Mouse (Mus musculus) limb, embryonic 10.5 days (tissue): Measurements from ENCODE around the gene Cog5. TPM values are rescaled to one million over a fixed set of nuclear protein-coding genes. Genes with fewer than 3 reads are reported as not detected.

Experiments
- DNase-seq: peaks from one replicate; pipeline ENCODE4 v3.0.0-alpha.2; 2017; ENCODE audit warnings: low spot score
- H3K27ac ChIP-seq: fragments of 300-500 bp; sonication (generic); 2 replicates; pipeline ENCODE4 v1.5.1; 2016; ENCODE audit warnings: mild to moderate bottlenecking
- H3K27me3 ChIP-seq: fragments of 300-500 bp; sonication (generic); 2 replicates; pipeline ENCODE4 v1.6.1; 2016; ENCODE audit warnings: low read depth, mild to moderate bottlenecking; ENCODE audit not compliant: poor library complexity, severe bottlenecking
- H3K36me3 ChIP-seq: fragments of 300-500 bp; sonication (generic); 2 replicates; pipeline ENCODE4 v1.6.1; 2016; ENCODE audit warnings: mild to moderate bottlenecking, moderate library complexity
- H3K4me1 ChIP-seq: fragments of 300-500 bp; sonication (generic); 2 replicates; pipeline ENCODE4 v1.6.1; 2016
- H3K4me3 ChIP-seq: fragments of 300-500 bp; sonication (generic); 2 replicates; pipeline ENCODE4 v1.5.1; 2016; ENCODE audit warnings: mild to moderate bottlenecking, moderate library complexity
- H3K9me3 ChIP-seq: fragments of 300-500 bp; sonication (generic); replicated peaks from 2 replicates; pipeline ENCODE4 v1.6.1; 2016; ENCODE audit warnings: mild to moderate bottlenecking
- WGBS: fragments of 180-500 bp; shearing (Covaris S2); methylation state at CpG from one replicate; pipeline ENCODE4 v1.1.7; 2016; 5-methylcytosine and 5-hydroxymethylcytosine counted together
- polyA plus RNA-seq: library from polyadenylated mRNA; unstranded; fragments of >200 nt; fragmentation: Nextera tagmentation; extraction: Ambion mirVana; gene quantifications from 2 replicates; pipeline ENCODE4 v1.2.1, GENCODE M21; 2016

Cog5 gene
- polyA plus RNA-seq, 1 experiment from 2014 or later: 29.7 TPM

DNA sequence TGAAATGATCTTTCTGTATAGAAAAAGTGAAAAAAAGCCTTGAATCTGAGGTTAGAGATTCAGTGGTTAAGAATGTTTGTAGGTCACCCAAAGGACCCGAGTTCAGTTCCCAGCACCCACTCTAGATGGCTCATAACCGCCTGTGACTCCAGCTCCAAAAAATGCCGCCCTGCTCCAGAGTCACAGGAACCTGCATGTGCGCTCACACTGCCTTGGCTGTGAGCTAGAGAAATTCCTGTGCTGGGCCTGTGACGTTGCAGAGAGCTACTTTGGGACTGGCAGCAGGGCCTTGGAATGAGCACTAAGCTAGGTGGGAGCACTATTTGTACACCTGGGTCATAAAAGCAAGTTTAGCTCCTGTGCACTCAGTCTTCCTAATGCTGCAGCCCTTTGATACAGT lies 262.0 kb downstream of the Cog5 start:
- no peak overlapping the region for H3K27ac ChIP-seq
- H3K4me3 ChIP-seq: no peak overlapping the region
- no peaks in the 10 kb centered on the region for H3K9me3 ChIP-seq
- no peaks in the 10 kb centered on the region for H3K27me3 ChIP-seq
- peaks cover 5% of the 10 kb centered on the region; the same call in 1 of the 2 replicates for H3K36me3 ChIP-seq
- H3K4me1 ChIP-seq: no peaks in the 10 kb centered on the region
- whole genome bisulfite sequencing: 90% methylated on average over 5 of the region's 5 CpGs
- no peak for DNase-seq

DNA sequence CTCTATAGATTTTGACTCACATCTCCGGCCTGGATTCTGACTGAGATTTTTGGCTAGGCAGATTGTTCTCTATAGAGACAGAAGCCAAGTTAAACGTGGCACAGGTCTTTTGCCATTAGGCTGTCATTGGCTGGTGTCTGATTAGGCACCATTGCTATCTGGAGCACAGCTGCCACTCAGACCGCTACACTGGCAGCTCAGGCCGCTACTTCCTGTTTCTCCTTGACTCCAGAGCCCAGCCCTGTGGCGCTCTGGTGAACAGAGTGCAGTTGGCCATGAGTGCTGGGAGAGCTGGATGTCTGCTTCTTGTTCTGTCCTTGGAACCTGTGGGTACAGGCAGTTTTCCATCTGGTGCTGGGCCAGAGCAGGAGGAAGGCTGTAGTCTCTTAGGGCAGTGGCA lies 262.6 kb downstream of the Cog5 start:
- Histone ChIP-seq H3K4me1 (no peaks in the 10 kb centered on the region), H3K4me3 (no peak overlapping the region), H3K9me3 (no peaks in the 10 kb centered on the region), H3K27me3 (no peaks in the 10 kb centered on the region), H3K27ac (no peak overlapping the region), H3K36me3 (peaks cover 5% of the 10 kb centered on the region; the same call in 1 of the 2 replicates)
- no peak for DNase-seq
- WGBS: 88% methylated on average over 5 of the region's 5 CpGs

DNA sequence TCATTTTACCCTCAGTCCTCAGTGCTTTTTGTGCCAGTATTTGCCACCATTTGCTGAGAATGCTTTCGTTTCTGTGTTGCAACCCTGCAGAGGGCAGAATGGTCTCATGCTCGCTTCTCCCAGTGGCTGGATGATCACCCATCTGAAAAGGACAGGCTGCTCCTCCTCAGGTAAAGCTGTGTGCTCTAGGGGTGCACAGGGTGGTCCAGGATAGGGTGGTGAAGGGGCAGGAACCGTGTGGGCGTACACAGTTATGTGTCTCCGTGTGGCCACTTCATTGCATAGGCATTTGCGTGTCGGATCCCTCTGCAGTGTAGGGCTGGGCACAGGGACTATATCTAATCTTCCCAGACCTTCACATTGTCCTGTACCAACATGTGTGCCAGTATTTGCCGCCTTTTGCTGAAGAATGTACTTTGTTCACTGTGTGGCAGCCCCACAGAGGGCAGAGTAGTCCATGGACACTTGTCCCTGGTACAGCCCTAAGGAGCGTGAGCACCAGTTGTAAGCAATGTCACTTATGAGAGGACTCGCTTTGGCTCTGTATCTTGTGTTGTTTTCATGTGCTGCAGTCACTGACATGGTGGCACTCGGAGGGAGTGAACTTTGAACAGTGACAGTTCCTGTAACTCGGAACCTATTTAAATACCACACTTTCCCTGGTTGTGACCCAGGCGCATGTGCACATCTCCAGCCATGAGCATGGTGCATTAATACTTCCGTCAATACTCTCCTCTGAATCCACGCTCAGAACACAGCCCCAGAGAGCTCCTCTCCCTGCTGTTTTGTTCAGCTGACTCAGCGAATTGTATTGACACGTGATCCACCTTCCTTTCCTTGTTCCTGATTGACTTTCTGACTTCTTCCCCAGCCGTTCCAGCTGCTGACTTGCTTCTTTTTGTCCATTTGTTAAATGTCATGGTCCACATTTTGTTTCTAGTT lies 266.1 kb downstream of the Cog5 start:
- H3K36me3 ChIP-seq: peaks cover 23% of the 10 kb centered on the region
- no peak overlapping the region for H3K27ac ChIP-seq
- no peaks in the 10 kb centered on the region for H3K9me3 ChIP-seq
- H3K4me3 ChIP-seq: no peak overlapping the region
- no peak for DNase-seq
- no peaks in the 10 kb centered on the region for H3K27me3 ChIP-seq
- H3K4me1 ChIP-seq: no peaks in the 10 kb centered on the region
- WGBS: 89% methylated on average over 18 of the region's 18 CpGs

DNA sequence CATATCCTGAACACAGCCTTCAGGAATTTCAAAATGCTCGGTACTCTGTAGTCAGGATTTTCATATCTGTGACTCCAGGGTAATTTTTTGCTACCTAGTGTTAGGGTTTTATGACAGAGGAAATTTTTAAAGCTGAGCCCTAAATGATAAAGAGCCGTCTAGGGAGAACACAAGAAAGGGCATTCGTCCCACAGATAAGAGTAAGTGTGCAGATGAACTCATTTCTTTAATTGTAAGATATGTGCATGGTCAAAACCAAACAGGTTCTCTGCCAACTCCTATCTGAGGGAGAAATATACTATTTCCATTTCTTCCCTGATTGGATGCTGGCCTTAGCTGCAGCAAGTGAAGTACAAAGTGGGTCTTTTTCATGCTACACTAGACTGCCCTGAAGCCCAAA lies 269.5 kb downstream of the Cog5 start:
- Histone ChIP-seq H3K27ac (no peak overlapping the region), H3K4me1 (no peaks in the 10 kb centered on the region), H3K36me3 (peaks cover 57% of the 10 kb centered on the region), H3K27me3 (no peaks in the 10 kb centered on the region), H3K9me3 (no peaks in the 10 kb centered on the region), H3K4me3 (no peak overlapping the region)
- DNase-seq: no peak
- 93% methylated on average over 3 of the region's 3 CpGs for WGBS

DNA sequence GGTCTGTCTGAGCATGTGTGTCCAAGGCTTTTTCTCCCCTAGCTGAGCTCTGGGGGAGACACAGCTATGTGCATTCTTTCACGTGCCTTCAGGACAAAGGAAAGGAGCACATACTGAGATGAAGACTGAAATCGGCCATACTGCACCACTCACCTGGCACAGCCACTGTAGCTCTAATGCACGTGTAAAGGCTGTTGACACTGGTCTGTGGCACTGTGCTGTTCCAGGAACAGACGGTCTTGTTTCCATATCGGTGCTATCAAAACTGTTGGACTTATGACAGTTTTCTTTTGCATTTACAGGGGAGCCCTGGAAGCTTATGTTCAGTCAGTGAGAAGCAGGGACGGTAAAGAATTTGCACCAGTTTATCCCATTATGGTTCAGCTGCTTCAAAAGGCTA lies 270.7 kb downstream of the Cog5 start:
- no peak overlapping the region for H3K4me3 ChIP-seq
- no peaks in the 10 kb centered on the region for H3K9me3 ChIP-seq
- WGBS: 89% methylated on average over 6 of the region's 6 CpGs
- H3K36me3 ChIP-seq: peaks cover 65% of the 10 kb centered on the region
- no peak for DNase-seq
- H3K4me1 ChIP-seq: no peaks in the 10 kb centered on the region
- no peaks in the 10 kb centered on the region for H3K27me3 ChIP-seq
- H3K27ac ChIP-seq: no peak overlapping the region

DNA sequence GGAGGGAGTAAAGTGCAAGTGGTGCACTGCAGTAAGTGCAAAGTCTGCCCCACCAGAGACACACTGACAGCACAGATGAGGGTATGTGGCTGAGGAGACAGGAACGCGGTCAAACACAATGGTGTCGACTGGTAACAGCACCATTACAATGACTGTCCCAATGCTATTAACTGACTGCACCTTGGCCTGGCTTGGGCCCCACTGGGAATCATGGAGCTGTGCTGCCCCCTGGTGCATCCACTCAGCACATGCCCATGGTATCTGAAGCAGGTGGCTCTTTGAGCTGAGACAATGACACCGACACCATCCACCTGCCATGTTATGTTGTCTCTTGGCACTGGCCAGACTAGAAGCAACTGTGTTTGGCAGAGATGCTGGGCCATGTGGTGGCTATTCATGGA lies 272.0 kb downstream of the Cog5 start:
- no peaks in the 10 kb centered on the region for H3K9me3 ChIP-seq
- no peak overlapping the region for H3K27ac ChIP-seq
- no peaks in the 10 kb centered on the region for H3K27me3 ChIP-seq
- WGBS: 64% methylated on average over 4 of the region's 4 CpGs
- no peak overlapping the region for H3K4me3 ChIP-seq
- peaks cover 78% of the 10 kb centered on the region for H3K36me3 ChIP-seq
- DNase-seq: peak; percentile 73
- no peaks in the 10 kb centered on the region for H3K4me1 ChIP-seq

DNA sequence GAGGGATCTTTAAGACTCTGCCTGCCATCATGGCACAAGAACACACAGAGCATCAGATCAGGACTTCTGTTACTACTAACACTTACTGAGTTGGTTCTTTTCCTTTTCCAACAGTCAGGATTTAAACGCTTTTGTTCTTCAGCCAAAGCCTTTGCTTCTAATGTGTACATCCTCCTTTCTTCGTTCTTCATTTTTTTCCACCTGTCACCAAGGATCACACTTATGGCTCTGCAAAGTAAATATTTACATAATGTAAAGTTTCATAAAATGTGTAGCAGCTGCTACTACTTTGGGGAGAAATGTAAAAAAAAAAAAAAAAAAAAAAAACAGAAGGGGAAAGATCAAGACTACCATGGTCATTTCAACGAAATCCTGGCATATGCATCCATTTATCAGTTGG lies 273.8 kb downstream of the Cog5 start:
- H3K27me3 ChIP-seq: no peaks in the 10 kb centered on the region
- no peak for DNase-seq
- no peaks in the 10 kb centered on the region for H3K4me1 ChIP-seq
- no peaks in the 10 kb centered on the region for H3K9me3 ChIP-seq
- no peak overlapping the region for H3K4me3 ChIP-seq
- 89% methylated on average over 3 of the region's 3 CpGs for WGBS
- H3K36me3 ChIP-seq: peaks cover 93% of the 10 kb centered on the region
- H3K27ac ChIP-seq: no peak overlapping the region

DNA sequence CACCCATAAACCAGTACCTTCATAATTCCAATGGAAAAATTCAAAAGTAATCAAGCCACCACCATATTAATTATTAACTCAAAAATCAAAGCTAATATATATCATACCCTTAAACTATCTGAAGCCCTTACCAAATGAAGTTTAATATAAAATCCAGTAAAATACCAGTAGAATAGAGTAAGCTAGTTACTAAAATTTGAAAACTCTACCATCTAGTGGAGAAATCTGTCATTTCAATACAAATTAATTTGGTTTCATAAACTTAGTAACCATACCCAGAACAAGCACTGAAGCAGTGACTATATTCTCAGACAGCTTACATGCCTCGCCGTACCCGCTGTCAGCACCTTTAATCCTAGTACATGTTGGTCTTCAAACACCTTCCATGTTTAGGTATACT lies 277.1 kb downstream of the Cog5 start:
- Histone ChIP-seq H3K4me1 (peaks cover 4% of the 10 kb centered on the region), H3K27me3 (no peaks in the 10 kb centered on the region), H3K36me3 (peaks cover 99% of the 10 kb centered on the region), H3K27ac (no peak overlapping the region), H3K4me3 (no peak overlapping the region), H3K9me3 (no peaks in the 10 kb centered on the region)
- WGBS: 96% methylated on average over 3 of the region's 3 CpGs
- DNase-seq: no peak

DNA sequence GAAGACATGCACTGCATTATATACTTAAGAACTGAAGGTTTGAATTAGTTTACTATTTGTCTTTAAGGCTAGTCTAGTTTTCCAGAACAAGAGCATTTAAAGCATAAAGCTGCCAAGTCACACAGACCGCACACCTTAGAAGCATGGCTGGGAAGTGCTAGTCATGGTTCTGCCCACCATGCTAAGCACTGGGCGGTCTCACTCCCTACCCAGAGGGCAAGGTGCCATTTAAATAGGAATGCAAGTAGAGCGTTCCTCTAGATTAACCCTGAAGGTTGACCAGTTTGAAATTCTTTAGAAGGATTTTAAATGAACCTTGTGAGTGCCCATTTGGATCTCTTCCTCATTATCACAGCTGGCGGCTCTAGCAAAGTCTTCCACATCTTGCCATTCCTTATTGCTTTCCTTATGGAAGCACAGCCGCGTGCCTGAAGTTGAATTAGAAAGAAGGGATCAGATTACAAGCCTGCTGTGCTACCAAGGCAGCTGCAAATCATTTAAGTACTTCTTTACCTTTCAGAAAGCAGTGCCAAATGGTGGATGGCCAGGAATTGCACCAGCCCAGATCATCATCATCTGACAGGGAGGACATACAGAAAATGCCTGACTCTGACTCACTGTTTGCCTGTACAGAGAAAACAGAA lies 282.1 kb downstream of the Cog5 start:
- 27% methylated on average over 6 of the region's 6 CpGs for WGBS
- Histone ChIP-seq H3K9me3 (no peaks in the 10 kb centered on the region), H3K4me1 (peaks cover 8% of the 10 kb centered on the region), H3K27me3 (no peaks in the 10 kb centered on the region), H3K27ac (no peak overlapping the region), H3K4me3 (no peak overlapping the region), H3K36me3 (peaks cover 93% of the 10 kb centered on the region)
- peak; percentile 47 for DNase-seq

DNA sequence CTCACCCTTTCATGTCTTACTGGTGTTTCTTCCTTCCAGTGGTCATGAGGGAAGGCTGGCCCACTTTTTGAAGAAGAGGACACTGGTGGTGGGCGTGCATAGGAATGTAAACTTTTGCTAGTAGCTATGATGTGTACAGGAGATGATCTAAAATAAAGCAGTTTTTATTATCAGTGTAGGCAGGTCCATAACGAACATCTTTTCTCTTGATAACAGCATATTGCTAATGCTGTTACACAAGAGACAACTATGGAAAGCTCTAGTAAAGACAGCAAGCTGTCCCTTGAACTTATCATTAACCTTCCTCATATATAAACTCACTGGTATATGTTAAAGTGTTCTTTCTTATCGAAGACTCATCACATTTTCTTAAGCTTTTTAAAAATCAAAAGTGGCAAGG lies 282.9 kb downstream of the Cog5 start:
- Histone ChIP-seq H3K4me1 (peaks cover 8% of the 10 kb centered on the region), H3K27me3 (no peaks in the 10 kb centered on the region), H3K4me3 (no peak overlapping the region), H3K36me3 (peaks cover 93% of the 10 kb centered on the region), H3K9me3 (no peaks in the 10 kb centered on the region), H3K27ac (no peak overlapping the region)
- DNase-seq: no peak
- WGBS: 95% methylated on average over 3 of the region's 3 CpGs

DNA sequence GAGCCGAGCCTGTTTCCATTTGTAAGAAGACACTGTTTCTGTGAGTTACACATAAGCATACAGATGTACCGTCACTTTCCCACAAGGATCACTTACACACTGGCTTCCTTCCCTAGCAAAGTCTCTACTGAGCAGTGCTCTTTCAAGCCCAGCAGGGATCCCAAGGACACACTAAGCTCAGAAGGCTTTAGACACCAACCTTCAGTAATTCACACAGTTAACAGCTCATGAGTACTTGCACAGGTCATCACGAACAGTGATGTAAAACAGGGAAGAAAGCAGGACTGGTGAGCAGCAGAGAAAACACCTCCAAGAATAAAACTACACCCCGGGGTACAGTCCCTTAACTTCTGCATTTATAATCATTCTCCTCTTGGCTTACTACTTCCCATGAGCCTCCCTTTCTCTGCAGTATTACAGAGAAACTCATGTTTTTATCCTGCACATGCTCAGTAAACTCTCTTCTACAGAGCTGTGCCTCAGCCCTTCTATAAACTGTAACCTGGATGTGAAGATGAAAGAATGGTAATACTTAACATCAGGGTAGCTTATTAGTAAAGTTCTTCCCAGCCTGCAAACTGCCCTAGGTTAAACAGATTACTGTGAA lies 283.8 kb downstream of the Cog5 start:
- Histone ChIP-seq H3K9me3 (no peaks in the 10 kb centered on the region), H3K27ac (no peak overlapping the region), H3K4me3 (no peak overlapping the region), H3K27me3 (no peaks in the 10 kb centered on the region), H3K4me1 (peaks cover 8% of the 10 kb centered on the region), H3K36me3 (peaks cover 93% of the 10 kb centered on the region)
- 93% methylated on average over 4 of the region's 4 CpGs for WGBS
- DNase-seq: no peak

DNA sequence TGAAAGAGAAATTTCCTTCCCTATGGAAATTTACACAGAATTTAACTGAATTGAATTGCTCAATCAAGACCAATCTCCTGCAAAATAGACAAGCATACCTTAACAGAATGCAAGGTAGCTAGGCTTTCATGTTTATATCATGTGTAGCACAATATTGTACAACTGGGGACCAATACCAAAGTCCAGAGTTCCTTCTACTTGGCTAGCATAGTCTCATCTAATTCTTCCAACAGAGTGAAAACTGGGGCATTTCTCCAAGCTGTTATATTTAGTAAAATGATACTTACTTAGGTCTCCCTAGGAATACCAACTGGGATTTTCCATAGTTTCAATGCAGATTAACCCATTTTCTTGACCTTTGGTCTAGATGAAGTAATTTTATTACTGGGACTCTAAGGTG lies 284.4 kb downstream of the Cog5 start:
- Histone ChIP-seq H3K27me3 (no peaks in the 10 kb centered on the region), H3K4me3 (no peak overlapping the region), H3K9me3 (no peaks in the 10 kb centered on the region), H3K4me1 (peaks cover 8% of the 10 kb centered on the region), H3K36me3 (peaks cover 93% of the 10 kb centered on the region), H3K27ac (no peak overlapping the region)
- no peak for DNase-seq

DNA sequence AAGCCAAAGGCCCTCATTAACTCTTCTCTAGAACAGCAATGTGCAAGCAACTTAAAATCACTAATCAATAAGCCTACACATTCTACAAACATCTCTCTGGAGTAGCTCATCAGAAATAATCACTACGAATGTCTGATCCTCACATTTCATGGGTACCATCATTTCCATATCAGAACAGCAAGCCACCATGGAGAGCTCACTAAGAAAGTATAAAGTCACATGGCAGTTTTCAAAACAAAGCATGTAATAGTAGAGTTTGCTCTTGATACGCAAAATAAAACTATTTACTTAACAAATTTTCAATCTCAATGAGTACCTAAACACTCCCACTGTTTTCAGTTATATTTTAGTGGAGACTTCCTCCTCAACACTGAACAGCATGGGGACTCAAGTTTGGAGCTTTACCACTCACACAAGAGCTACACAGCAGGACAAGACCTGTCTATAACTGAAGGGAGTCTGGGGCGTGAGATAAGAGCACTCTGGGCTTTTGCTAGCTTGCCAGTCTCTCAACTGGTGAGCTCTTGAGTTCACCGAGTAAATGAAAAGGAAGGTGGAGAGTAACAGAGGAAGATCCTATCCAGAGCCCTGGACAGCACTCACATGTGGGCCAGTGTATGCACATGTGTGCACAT lies 288.5 kb downstream of the Cog5 start:
- Histone ChIP-seq H3K36me3 (peaks cover 56% of the 10 kb centered on the region), H3K27ac (no peak overlapping the region)
- 96% methylated on average over 4 of the region's 4 CpGs for WGBS

More for the DNA sequence above, 288.5 kb downstream of the Cog5 start:
- no peak for DNase-seq
- no peak overlapping the region for H3K4me3 ChIP-seq
- H3K27me3 ChIP-seq: no peaks in the 10 kb centered on the region
- no peaks in the 10 kb centered on the region for H3K4me1 ChIP-seq
- H3K9me3 ChIP-seq: no peaks in the 10 kb centered on the region
